8 mouse cellular contexts compared by ENCODE assay signal in genomic region chr1:93804818-93805217, GRCm38 (mm10). TPM values are rescaled to one million over a fixed set of nuclear protein-coding genes. Genes with fewer than 3 reads are reported as not detected.
DNase-seq lines count a peak whose midpoint lies in the region; ATAC-seq and TF ChIP-seq lines count a peak whose summit lies in the region.

No protein-coding gene starts in this region.

- H3K4me2 ChIP-seq in heart, embryonic 15.5 days: peak overlapping the region; percentile 98
- peak overlapping the region; percentile 91 for H3K4me2 ChIP-seq in hindbrain, embryonic 16.5 days (ENCODE audit: low read length)
- H3K4me2 ChIP-seq in midbrain, embryonic 14.5 days (ENCODE audit: low read length): peak overlapping the region; percentile 93

- peaks cover 30% of the 10 kb centered on the region for H3K36me3 ChIP-seq in heart, embryonic 15.5 days
- H3K36me3 ChIP-seq in hindbrain, embryonic 16.5 days (ENCODE audit: control insufficient read depth, insufficient read depth, low read length): peaks cover 23% of the 10 kb centered on the region
- peaks cover 41% of the 10 kb centered on the region for H3K36me3 ChIP-seq in midbrain, embryonic 14.5 days (ENCODE audit: control insufficient read depth, insufficient read depth, low read length)

- no peaks in the 10 kb centered on the region for H3K9me3 ChIP-seq in heart, embryonic 15.5 days (replicated peaks)
- no peaks in the 10 kb centered on the region for H3K9me3 ChIP-seq in hindbrain, embryonic 16.5 days (ENCODE audit: control insufficient read depth, low read length)
- no peaks in the 10 kb centered on the region for H3K9me3 ChIP-seq in midbrain, embryonic 14.5 days (ENCODE audit: control insufficient read depth, low read length)

- H3K27ac ChIP-seq in heart, embryonic 15.5 days: peak overlapping the region; percentile 98
- H3K27ac ChIP-seq in bone marrow macrophage, adult 2 months (ENCODE audit: insufficient read depth, low read depth, low read length): no peak overlapping the region
- no peak overlapping the region for H3K27ac ChIP-seq in hindbrain, embryonic 16.5 days (ENCODE audit: low read depth, low read length)
- H3K27ac ChIP-seq in midbrain, embryonic 14.5 days (replicated peaks; ENCODE audit: low read depth, low read length): peak overlapping the region; percentile 98; the same call in 1 of the 2 replicates

- no peak for TF ChIP-seq POLR2A in bone marrow macrophage, adult 2 months (IDR thresholded peaks at IDR 0.05; ENCODE audit: borderline replicate concordance, low read depth, low read length)

- no peak for DNase-seq in heart, adult 11 months
- DNase-seq in midbrain, embryonic 14.5 days: no peak
- DNase-seq in cerebellum, postnatal 14 days: no peak
- DNase-seq in adrenal gland, adult 18-20 months (ENCODE audit: low spot score in 2 of 2): no peak
- no peak for DNase-seq in kidney, postnatal 25 days

- H3K27me3 ChIP-seq in heart, embryonic 15.5 days: no peaks in the 10 kb centered on the region
- no peaks in the 10 kb centered on the region for H3K27me3 ChIP-seq in hindbrain, embryonic 16.5 days (replicated peaks; ENCODE audit: control insufficient read depth, insufficient read depth, low read length)
- H3K27me3 ChIP-seq in midbrain, embryonic 14.5 days (ENCODE audit: control insufficient read depth, insufficient read depth, low read length): no peaks in the 10 kb centered on the region

- peaks cover 34% of the 10 kb centered on the region for H3K4me1 ChIP-seq in heart, embryonic 15.5 days (replicated peaks)
- peaks cover 14% of the 10 kb centered on the region for H3K4me1 ChIP-seq in bone marrow macrophage, adult 2 months (ENCODE audit: control insufficient read depth, insufficient read depth, low read length)
- H3K4me1 ChIP-seq in hindbrain, embryonic 16.5 days (ENCODE audit: control insufficient read depth, insufficient read depth, low read depth, low read length): peaks cover 22% of the 10 kb centered on the region
- H3K4me1 ChIP-seq in midbrain, embryonic 14.5 days (ENCODE audit: control insufficient read depth, insufficient read depth, low read length): peaks cover 21% of the 10 kb centered on the region

- TF ChIP-seq CTCF in bone marrow macrophage, adult 2 months (IDR thresholded peaks at IDR 0.05; ENCODE audit: low read depth, low read length): no peak

- peak overlapping the region; percentile 94 for H3K4me3 ChIP-seq in heart, embryonic 15.5 days
- H3K4me3 ChIP-seq in bone marrow macrophage, adult 2 months (ENCODE audit: insufficient read depth, low read length): peak overlapping the region; percentile 87
- peak overlapping the region; percentile 84 for H3K4me3 ChIP-seq in hindbrain, embryonic 16.5 days (ENCODE audit: low read length)
- H3K4me3 ChIP-seq in midbrain, embryonic 14.5 days (replicated peaks; ENCODE audit: low read depth, low read length): peak overlapping the region; percentile 75

- 52% methylated on average over 4 of the region's 4 CpGs for whole genome bisulfite sequencing in heart, embryonic 15.5 days
- WGBS in hindbrain, embryonic 16.5 days: 88% methylated on average over 4 of the region's 4 CpGs
- WGBS in midbrain, embryonic 14.5 days: 89% methylated on average over 4 of the region's 4 CpGs

- H3K9ac ChIP-seq in heart, embryonic 15.5 days: peak overlapping the region; percentile 16; the same call in 1 of the 2 replicates
- H3K9ac ChIP-seq in hindbrain, embryonic 16.5 days (ENCODE audit: low read depth, low read length): peak overlapping the region; percentile 93
- H3K9ac ChIP-seq in midbrain, embryonic 14.5 days (replicated peaks; ENCODE audit: low read length): peak overlapping the region; percentile 80; the same call in 1 of the 2 replicates

- ATAC-seq in heart, embryonic 15.5 days (replicated peaks; ENCODE audit: insufficient number of reproducible peaks, insufficient read depth, low FRiP score, low read depth): no peak
- ATAC-seq in hindbrain, embryonic 16.5 days: no peak
- ATAC-seq in midbrain, embryonic 14.5 days (ENCODE audit: low FRiP score, low TSS enrichment): no peak

RNA-seq across cellular contexts. Expression of gene Ing5, which starts 1.1 kb away (rescaled TPM):
- polyA plus RNA-seq in heart, embryonic 15.5 days (2015; fragmentation: Nextera tagmentation; extraction: Ambion mirVana): 10.3 and 11.9 TPM in 2 replicates
- 10.7 and 12.4 TPM in 2 replicates for polyA plus RNA-seq in bone marrow macrophage, adult 2 months (2012; ENCODE audit: insufficient read depth, insufficient read length, missing spikeins)
- 9.1 and 9.4 TPM in 2 replicates for polyA plus RNA-seq in hindbrain, embryonic 16.5 days (2015; fragmentation: Nextera tagmentation; extraction: Ambion mirVana)
- 9.6 and 9.7 TPM in 2 replicates for polyA plus RNA-seq in midbrain, embryonic 14.5 days (2014; fragmentation: Nextera tagmentation; extraction: Ambion mirVana)
- 10 to 100 TPM; 16.4 to 16.9 TPM for total RNA-seq in adrenal gland, adult 18-20 months (2021)

RNA-seq across cellular contexts. Expression of gene Dtymk, which starts 3.1 kb away (rescaled TPM):
- polyA plus RNA-seq in heart, embryonic 15.5 days (2015; fragmentation: Nextera tagmentation; extraction: Ambion mirVana): 147 and 156 TPM in 2 replicates
- polyA plus RNA-seq in bone marrow macrophage, adult 2 months (2012; ENCODE audit: insufficient read depth, insufficient read length, missing spikeins): 36.8 and 46.8 TPM in 2 replicates
- polyA plus RNA-seq in hindbrain, embryonic 16.5 days (2015; fragmentation: Nextera tagmentation; extraction: Ambion mirVana): 134 and 147 TPM in 2 replicates
- 143 and 144 TPM in 2 replicates for polyA plus RNA-seq in midbrain, embryonic 14.5 days (2014; fragmentation: Nextera tagmentation; extraction: Ambion mirVana)
- total RNA-seq in adrenal gland, adult 18-20 months (2021): 10 to 100 TPM; 54.6 to 57.5 TPM

RNA-seq across cellular contexts. Expression of gene D2hgdh, which starts 19.9 kb away (rescaled TPM):
- 15.4 and 18.5 TPM in 2 replicates for polyA plus RNA-seq in heart, embryonic 15.5 days (2015; fragmentation: Nextera tagmentation; extraction: Ambion mirVana)
- polyA plus RNA-seq in bone marrow macrophage, adult 2 months (2012; ENCODE audit: insufficient read depth, insufficient read length, missing spikeins): 16.2 and 20.8 TPM in 2 replicates
- polyA plus RNA-seq in hindbrain, embryonic 16.5 days (2015; fragmentation: Nextera tagmentation; extraction: Ambion mirVana): 14.6 and 17.3 TPM in 2 replicates
- 10.5 and 11.5 TPM in 2 replicates for polyA plus RNA-seq in midbrain, embryonic 14.5 days (2014; fragmentation: Nextera tagmentation; extraction: Ambion mirVana)
- 10 to 100 TPM; 50.8 to 68.1 TPM for total RNA-seq in adrenal gland, adult 18-20 months (2021)

RNA-seq across cellular contexts. Expression of gene Thap4, which starts 50.2 kb away (rescaled TPM):
- 51.0 and 51.4 TPM in 2 replicates for polyA plus RNA-seq in heart, embryonic 15.5 days (2015; fragmentation: Nextera tagmentation; extraction: Ambion mirVana)
- polyA plus RNA-seq in bone marrow macrophage, adult 2 months (2012; ENCODE audit: insufficient read depth, insufficient read length, missing spikeins): 22.1 and 22.2 TPM in 2 replicates
- polyA plus RNA-seq in hindbrain, embryonic 16.5 days (2015; fragmentation: Nextera tagmentation; extraction: Ambion mirVana): 51.3 and 52.6 TPM in 2 replicates
- 39.2 and 46.3 TPM in 2 replicates for polyA plus RNA-seq in midbrain, embryonic 14.5 days (2014; fragmentation: Nextera tagmentation; extraction: Ambion mirVana)
- 10 to 100 TPM; 46.3 to 52.4 TPM for total RNA-seq in adrenal gland, adult 18-20 months (2021)

RNA-seq across cellular contexts. Expression of gene Atg4b, which starts 53.5 kb away (rescaled TPM):
- polyA plus RNA-seq in heart, embryonic 15.5 days (2015; fragmentation: Nextera tagmentation; extraction: Ambion mirVana): 56.1 and 57.6 TPM in 2 replicates
- 43.8 and 51.6 TPM in 2 replicates for polyA plus RNA-seq in bone marrow macrophage, adult 2 months (2012; ENCODE audit: insufficient read depth, insufficient read length, missing spikeins)
- polyA plus RNA-seq in hindbrain, embryonic 16.5 days (2015; fragmentation: Nextera tagmentation; extraction: Ambion mirVana): 85.6 and 92.1 TPM in 2 replicates
- 101 and 102 TPM in 2 replicates for polyA plus RNA-seq in midbrain, embryonic 14.5 days (2014; fragmentation: Nextera tagmentation; extraction: Ambion mirVana)
- total RNA-seq in adrenal gland, adult 18-20 months (2021): 10 to 100 TPM; 82.7 to 85.3 TPM

Comparison
In these comparisons a context has a peak if more than half of its experiments do, and no peak if none do; other contexts are left out.
1. H3K27ac ChIP-seq: peak in heart, embryonic 15.5 days (single experiment) and midbrain, embryonic 14.5 days (single experiment); none in bone marrow macrophage, adult 2 months (single experiment) and hindbrain, embryonic 16.5 days (single experiment).
2. H3K9ac ChIP-seq: peak in every context shown above with its lines; median percentile 93 in hindbrain, embryonic 16.5 days; 80 in midbrain, embryonic 14.5 days; 16 in heart, embryonic 15.5 days.
3. Peak in every context shown above with its lines, with median percentiles within 50 percentile points of each other: H3K4me2 ChIP-seq and H3K4me3 ChIP-seq.